Mouse (Mus musculus): ENCODE data around the gene Cx3cl1. TPM values are rescaled to one million over a fixed set of nuclear protein-coding genes. Genes with fewer than 3 reads are reported as not detected.

The Cx3cl1 gene
- polyA plus RNA-seq, 1 experiment from 2014 or later = 14.2 TPM

DNA sequence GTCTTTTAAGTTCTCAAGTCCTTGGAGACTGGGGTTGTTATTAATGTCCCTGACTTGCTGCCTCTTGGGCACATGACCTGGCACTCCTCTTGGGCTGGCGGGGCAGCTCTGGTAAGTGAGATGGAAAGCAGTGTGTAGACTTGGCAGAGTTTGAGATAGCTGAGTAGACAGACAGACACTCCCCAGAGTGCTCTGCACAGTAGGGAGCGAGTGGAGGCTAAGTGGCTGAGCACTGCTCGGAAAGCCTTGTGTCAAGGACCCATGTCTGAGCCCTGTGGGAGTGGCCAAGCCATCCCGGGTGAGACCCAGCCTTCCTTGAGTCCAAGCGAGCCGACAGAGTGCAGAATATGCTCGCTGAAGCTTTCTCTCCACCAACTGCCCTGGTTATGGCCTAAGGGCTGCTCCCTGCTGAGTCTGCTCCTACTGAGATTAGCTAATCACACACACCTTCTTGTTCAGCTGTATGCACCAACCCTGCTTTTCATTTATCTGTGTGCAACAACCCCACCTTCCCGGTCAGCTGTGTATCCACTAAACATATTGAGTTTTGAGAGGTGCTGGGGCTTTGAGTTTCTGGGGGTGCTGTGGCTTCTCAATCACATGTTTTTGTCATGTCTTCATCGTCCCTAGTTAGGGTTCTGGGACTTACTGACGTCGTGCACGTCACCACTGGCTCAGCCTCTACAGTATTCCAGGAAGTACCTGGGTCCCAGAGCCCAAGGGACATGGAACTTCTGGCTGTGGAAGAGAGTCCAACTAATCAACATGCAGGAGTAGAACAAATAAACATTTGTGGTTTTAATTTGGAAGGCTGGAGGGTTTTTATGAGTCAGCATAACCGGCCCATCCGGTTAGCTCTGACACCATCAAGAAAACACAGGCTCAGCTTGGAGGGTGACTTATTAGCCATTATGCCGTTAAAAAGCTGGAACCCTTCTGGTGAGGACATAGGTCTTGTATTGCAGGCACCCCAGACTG is 16.0 kb downstream of the Cx3cl1 start:
- Histone ChIP-seq H3K36me3 (no peaks in the 10 kb centered on the region), H3K27ac (no peak overlapping the region), H3K9ac (replicated peaks) (no peak overlapping the region), H3K9me3 (no peaks in the 10 kb centered on the region), H3K4me2 (replicated peaks) (no peak overlapping the region), H3K4me1 (replicated peaks) (peaks cover 13% of the 10 kb centered on the region), H3K27me3 (no peaks in the 10 kb centered on the region), H3K4me3 (replicated peaks) (no peak overlapping the region)
- WGBS = 79% methylated on average over 15 of the region's 15 CpGs
- no peak for ATAC-seq

DNA sequence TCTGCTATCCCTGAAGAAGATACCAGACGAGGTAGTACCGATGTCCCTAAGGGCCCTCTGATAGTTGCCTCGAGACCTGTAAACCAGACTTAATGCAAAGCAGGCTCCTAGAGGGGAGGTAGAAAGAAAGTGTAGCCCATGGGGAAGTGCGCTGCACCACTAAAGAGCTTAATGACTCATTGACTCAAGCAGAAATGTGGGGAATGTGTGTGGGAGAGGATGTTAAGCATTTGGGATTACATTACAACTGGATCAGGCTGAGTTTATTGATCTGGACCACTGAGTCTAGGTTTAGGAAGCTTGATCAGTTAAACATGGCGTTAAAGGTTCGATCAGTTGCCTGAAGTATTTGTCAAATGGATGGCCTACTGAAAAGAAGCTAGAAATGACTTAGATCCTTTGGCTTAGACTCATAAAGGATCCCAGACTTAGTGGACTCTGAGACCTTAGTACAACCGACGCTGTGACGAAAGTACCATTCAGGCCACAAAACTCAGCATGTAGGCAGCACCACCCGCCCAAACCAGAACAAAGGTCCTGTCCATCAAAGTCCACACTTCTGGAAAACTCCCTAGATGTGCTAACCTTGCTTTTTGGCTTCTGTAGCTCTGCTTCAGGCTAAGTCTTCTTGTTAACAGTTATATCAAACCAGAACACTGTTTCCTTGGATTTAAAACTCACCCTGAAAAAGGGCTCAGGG is 17.6 kb downstream of the Cx3cl1 start:
- Histone ChIP-seq H3K27ac (no peak overlapping the region), H3K9ac (replicated peaks) (no peak overlapping the region), H3K36me3 (no peaks in the 10 kb centered on the region), H3K4me1 (replicated peaks) (peaks cover 13% of the 10 kb centered on the region), H3K4me3 (replicated peaks) (no peak overlapping the region), H3K9me3 (no peaks in the 10 kb centered on the region), H3K4me2 (replicated peaks) (no peak overlapping the region), H3K27me3 (no peaks in the 10 kb centered on the region)
- 35% methylated on average over 10 of the region's 10 CpGs for WGBS
- ATAC-seq = no peak

DNA sequence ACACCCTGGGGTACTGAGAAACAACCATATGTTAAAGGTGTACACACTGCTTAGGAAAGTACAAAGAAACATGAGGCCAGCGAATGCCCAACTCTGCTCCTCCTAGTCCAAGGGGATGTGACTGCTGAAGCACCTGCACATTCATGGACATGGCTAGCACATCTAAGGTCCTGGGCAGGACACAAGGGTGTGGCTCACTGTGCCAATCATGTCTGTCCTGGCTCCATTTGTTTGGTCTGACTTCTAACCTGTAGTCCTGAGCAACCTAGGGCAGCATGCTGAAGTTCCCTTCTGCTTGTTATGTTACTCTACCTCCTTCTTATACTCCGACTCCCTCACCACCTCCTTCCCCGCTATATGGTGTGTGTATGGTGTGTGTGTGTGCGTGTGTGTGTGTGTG is 22.6 kb downstream of the Cx3cl1 start:
- H3K9ac ChIP-seq (replicated peaks) = no peak overlapping the region
- 94% methylated on average over 4 of the region's 4 CpGs for WGBS
- H3K36me3 ChIP-seq = no peaks in the 10 kb centered on the region
- H3K4me2 ChIP-seq (replicated peaks) = no peak overlapping the region
- H3K4me1 ChIP-seq (replicated peaks) = peaks cover 10% of the 10 kb centered on the region
- no peaks in the 10 kb centered on the region for H3K27me3 ChIP-seq
- ATAC-seq = no peak
- no peak overlapping the region for H3K27ac ChIP-seq
- no peaks in the 10 kb centered on the region for H3K9me3 ChIP-seq
- H3K4me3 ChIP-seq (replicated peaks) = no peak overlapping the region

DNA sequence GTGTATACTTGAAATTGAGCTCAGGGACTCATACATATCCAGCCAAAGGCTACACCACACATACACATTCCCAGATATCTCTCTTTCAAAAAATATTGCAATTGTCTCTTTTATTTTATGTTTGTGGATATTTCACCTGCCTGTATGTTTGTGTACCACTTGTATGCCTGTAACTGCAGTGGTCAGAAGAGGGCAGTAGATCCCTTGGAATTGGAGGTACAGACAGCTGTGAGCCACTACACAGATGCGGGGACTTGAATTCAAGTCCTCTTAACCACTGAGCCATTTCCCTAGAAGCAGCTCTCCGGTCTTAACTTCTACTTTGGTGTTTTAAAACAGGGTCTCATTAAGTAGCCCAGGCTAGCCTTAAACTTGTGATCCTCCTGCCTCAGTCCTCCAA is 23.0 kb downstream of the Cx3cl1 start:
- no peaks in the 10 kb centered on the region for H3K9me3 ChIP-seq
- no peak overlapping the region for H3K4me3 ChIP-seq (replicated peaks)
- no peak overlapping the region for H3K27ac ChIP-seq
- no peaks in the 10 kb centered on the region for H3K27me3 ChIP-seq
- peaks cover 6% of the 10 kb centered on the region for H3K4me1 ChIP-seq (replicated peaks)
- 90% methylated on average over 2 of the region's 2 CpGs for WGBS
- no peaks in the 10 kb centered on the region for H3K36me3 ChIP-seq
- ATAC-seq = no peak
- no peak overlapping the region for H3K9ac ChIP-seq (replicated peaks)
- H3K4me2 ChIP-seq (replicated peaks) = no peak overlapping the region

DNA sequence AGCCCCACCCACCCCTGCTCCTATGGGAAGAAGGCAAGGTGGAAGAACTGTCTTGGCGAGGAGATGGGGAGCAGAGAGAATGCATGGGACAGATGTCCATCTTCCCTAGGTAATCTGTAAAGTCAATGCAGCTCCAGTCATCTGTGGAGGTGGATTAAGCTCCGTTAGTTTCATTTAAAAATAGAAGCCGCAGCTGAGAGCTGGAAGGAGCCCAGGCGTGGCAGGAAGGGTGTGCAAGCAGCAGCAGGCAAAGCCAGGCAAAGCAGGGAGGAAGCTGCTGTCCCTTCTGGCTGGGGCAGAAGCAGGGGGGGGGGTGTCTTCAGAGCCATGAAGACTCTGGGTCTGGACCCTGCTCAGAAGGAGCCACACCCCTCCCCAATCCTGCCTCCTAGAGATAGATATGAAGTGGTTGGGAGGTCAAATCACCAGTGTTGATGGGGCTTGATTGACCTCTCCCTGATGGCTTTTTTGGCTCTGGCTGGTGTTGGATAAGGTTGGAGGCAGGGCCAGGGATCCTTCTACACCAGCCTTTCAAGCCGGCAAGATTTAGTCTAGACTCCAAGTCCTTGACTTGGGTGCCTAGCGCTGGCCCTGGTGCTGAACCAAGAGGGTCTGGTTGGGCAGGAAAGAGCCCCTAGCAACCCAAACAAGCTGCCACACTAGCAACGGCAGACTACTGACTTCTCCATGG is 28.6 kb downstream of the Cx3cl1 start:
- Histone ChIP-seq H3K27me3 (no peaks in the 10 kb centered on the region), H3K9me3 (no peaks in the 10 kb centered on the region), H3K9ac (replicated peaks) (no peak overlapping the region), H3K4me3 (replicated peaks) (no peak overlapping the region), H3K27ac (no peak overlapping the region), H3K36me3 (no peaks in the 10 kb centered on the region), H3K4me1 (replicated peaks) (peaks cover 5% of the 10 kb centered on the region; the same call in 1 of the 2 replicates), H3K4me2 (replicated peaks) (no peak overlapping the region)
- ATAC-seq = no peak
- WGBS = 62% methylated on average over 7 of the region's 7 CpGs

DNA sequence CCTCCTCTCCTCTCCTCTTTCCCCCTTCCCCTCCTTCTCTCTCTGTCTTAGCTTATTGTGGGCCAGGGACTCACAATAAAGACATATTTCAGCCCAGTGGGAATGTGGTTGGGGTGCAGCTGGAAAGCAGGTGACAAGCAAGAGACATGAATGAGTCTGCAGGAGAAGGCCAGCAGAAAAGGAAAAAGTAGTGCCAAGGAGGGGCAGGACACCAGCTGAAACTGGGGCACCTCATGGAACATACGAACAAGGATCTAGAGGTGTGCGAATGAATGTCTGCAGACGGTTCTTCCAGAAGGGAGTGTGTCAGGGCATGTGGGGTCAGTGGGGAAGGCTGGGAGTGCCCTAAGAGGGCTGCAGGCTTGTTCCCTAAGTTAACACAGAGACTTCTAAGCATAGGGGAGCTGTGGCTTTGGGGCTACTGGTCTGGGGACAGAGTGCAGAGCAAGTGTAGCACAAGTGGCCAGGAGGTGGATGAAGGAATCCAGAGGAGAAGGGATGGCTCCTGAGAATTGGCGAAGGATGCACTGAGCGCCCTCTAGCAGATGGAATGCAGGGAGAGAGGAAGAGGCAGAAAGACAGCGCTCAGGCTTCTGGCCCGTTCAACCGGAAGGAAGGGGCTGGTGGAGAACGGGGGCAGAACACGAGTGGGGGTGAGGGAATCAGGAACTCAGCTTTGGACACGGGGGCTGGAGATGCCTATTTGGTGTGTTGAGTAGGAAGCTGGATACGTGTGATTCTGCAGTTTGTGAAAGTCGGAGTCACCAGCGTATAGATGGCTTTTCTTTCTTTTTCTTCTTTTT is 29.7 kb downstream of the Cx3cl1 start:
- Histone ChIP-seq H3K4me2 (replicated peaks) (no peak overlapping the region), H3K36me3 (no peaks in the 10 kb centered on the region), H3K27ac (no peak overlapping the region), H3K4me1 (replicated peaks) (peaks cover 6% of the 10 kb centered on the region), H3K27me3 (no peaks in the 10 kb centered on the region), H3K4me3 (replicated peaks) (no peak overlapping the region), H3K9ac (replicated peaks) (no peak overlapping the region), H3K9me3 (no peaks in the 10 kb centered on the region)
- no peak for ATAC-seq
- 38% methylated on average over 14 of the region's 14 CpGs for WGBS

DNA sequence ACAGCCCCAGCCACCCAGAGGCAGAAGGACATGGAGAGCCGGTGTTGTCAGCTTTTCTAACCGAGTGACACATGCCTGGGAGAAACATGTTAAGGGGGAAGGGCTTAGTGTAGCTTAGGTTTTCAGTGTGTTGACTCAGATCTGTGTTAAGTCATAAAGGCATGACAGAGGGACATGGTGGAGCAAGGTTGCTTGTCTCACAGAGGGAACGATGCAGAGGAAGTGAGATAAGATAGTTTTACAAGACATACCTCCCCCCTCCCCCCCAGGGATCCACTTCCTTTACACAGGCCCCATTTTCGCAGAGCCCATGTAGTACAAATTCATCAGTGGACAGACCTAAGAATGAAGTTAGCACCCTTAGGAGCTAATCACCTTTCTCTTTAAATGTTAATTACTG is 30.6 kb downstream of the Cx3cl1 start:
- Histone ChIP-seq H3K4me2 (replicated peaks) (no peak overlapping the region), H3K9me3 (no peaks in the 10 kb centered on the region), H3K27ac (no peak overlapping the region), H3K4me3 (replicated peaks) (no peak overlapping the region), H3K36me3 (no peaks in the 10 kb centered on the region), H3K4me1 (replicated peaks) (peaks cover 12% of the 10 kb centered on the region), H3K9ac (replicated peaks) (no peak overlapping the region), H3K27me3 (no peaks in the 10 kb centered on the region)
- no peak for ATAC-seq
- 84% methylated on average over 4 of the region's 4 CpGs for WGBS

DNA sequence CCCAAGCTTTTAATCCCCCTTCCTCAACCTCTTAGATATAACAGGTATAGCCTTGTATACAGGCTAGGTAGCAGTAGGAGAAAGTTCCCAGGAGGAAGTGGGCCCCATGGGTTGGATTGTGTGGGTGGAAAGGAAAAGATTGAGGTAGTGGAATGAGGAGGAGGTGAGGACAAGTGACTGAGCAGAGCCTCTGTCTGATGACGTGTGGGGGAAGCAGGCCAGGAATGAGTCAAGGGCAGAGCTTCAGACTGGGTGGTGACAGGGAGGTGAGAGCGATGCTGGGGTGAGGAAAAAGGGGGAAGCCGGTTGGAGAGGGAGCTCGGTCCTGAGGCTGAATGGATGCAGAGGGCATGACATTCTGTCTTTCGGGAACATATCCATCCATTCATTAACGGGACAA is 31.7 kb downstream of the Cx3cl1 start:
- no peak overlapping the region for H3K9ac ChIP-seq (replicated peaks)
- no peaks in the 10 kb centered on the region for H3K9me3 ChIP-seq
- H3K27ac ChIP-seq = no peak overlapping the region
- H3K4me3 ChIP-seq (replicated peaks) = no peak overlapping the region
- H3K27me3 ChIP-seq = no peaks in the 10 kb centered on the region
- H3K4me1 ChIP-seq (replicated peaks) = peaks cover 13% of the 10 kb centered on the region
- H3K36me3 ChIP-seq = no peaks in the 10 kb centered on the region
- no peak for ATAC-seq
- H3K4me2 ChIP-seq (replicated peaks) = no peak overlapping the region
- 80% methylated on average over 6 of the region's 6 CpGs for WGBS

DNA sequence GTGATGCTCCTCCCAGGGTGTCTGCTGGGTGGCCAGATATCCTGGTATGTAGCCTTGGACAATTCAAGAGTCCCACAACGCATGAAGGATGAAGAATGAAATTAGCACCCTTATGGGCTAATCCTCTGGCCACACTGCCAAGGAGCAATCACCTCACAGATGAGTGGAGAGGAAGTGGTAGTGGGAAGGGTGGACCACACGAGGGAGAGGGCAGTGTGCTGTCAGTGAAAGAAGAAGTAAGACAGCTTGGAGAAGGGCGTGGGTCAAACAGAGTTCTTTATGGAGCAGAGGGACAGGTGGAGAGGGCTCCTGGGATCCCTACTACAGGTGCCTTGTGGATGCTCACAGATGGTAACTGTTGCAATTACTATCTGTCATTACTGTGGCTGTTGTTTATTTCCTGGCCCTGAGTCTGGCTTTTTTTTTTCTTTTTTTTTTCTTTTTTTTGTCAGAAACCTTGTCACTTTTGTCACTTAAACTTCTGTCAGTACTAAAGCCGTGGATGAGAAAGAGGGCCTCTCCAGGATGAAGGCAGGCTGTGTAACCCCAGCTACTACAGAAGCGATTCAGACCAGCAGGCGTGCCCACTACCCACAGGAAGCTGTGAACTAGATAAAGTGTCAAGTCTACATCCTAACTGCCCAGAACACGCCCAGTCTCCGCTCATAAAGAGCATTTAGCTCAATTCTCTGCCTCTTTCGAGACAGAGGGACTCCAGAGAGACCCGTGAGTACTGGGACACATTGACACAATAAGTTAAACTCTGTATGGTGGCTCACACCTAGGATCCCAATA is 32.9 kb downstream of the Cx3cl1 start:
- Histone ChIP-seq H3K4me1 (replicated peaks) (peaks cover 13% of the 10 kb centered on the region), H3K27ac (no peak overlapping the region), H3K9me3 (no peaks in the 10 kb centered on the region), H3K9ac (replicated peaks) (no peak overlapping the region), H3K27me3 (no peaks in the 10 kb centered on the region), H3K36me3 (no peaks in the 10 kb centered on the region), H3K4me3 (replicated peaks) (no peak overlapping the region), H3K4me2 (replicated peaks) (no peak overlapping the region)
- no peak for ATAC-seq
- 81% methylated on average over 10 of the region's 10 CpGs for WGBS

DNA sequence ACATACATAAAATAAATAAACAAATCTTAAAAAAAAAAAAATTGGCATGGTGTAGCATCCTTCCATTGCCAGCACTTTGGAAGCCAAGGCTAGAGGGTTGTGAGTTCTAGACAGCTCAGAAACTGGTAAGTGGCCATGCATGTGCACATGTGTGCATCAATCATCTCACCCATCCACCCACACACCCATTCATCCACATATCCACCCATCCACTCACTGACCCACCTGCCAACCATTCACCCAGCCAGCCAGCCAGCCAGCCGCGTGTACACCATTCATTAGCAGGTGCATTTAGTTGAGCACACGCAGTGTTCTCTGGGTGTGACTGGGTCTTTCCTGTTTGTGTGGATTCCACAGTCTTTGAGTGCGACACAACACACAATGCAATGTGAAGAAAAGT is 34.0 kb downstream of the Cx3cl1 start:
- Histone ChIP-seq H3K27me3 (no peaks in the 10 kb centered on the region), H3K27ac (no peak overlapping the region), H3K36me3 (no peaks in the 10 kb centered on the region), H3K4me2 (replicated peaks) (no peak overlapping the region), H3K9ac (replicated peaks) (no peak overlapping the region), H3K4me3 (replicated peaks) (no peak overlapping the region), H3K9me3 (no peaks in the 10 kb centered on the region), H3K4me1 (replicated peaks) (peaks cover 13% of the 10 kb centered on the region)
- WGBS = 70% methylated on average over 4 of the region's 4 CpGs
- no peak for ATAC-seq

DNA sequence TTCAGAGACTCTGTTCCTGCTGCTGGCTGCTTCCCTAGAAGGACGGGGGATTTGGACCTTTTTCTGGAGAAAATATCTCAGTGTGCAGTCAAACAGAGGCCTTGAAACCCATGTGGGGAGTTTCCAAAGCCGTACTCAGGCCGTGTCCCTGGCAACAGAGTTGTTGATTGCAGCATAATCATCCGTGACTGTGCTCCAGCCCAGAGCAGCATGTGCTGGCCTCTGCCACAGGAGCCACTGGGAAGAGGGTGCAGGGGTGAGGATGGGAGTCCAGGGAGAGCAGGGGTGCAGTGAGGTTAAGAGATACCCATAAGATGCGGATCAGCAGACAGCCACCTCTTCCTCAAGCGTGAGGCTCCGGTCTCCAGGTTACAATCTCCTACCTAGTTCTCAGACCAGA is 35.7 kb downstream of the Cx3cl1 start:
- H3K4me2 ChIP-seq (replicated peaks) = no peak overlapping the region
- H3K36me3 ChIP-seq = no peaks in the 10 kb centered on the region
- WGBS = 52% methylated on average over 7 of the region's 7 CpGs
- H3K27ac ChIP-seq = no peak overlapping the region
- peaks cover 13% of the 10 kb centered on the region for H3K4me1 ChIP-seq (replicated peaks)
- no peaks in the 10 kb centered on the region for H3K9me3 ChIP-seq
- H3K4me3 ChIP-seq (replicated peaks) = no peak overlapping the region
- no peak overlapping the region for H3K9ac ChIP-seq (replicated peaks)
- no peak for ATAC-seq
- no peaks in the 10 kb centered on the region for H3K27me3 ChIP-seq
